Mouse (Mus musculus): Measurements from ENCODE around the gene L3hypdh.

Gene L3hypdh

GRCm38 (mm10) chr12:72085329-72086165 lies at the start of gene L3hypdh, which contains the start of gene Jkamp:
TSS of gene L3hypdh (minus strand) at chr12:72085439.
TSS of gene Jkamp (plus strand) at chr12:72085589.
- DNase-seq (ENCODE audit: low read depth, low spot score) = peak; percentile 100

DNA sequence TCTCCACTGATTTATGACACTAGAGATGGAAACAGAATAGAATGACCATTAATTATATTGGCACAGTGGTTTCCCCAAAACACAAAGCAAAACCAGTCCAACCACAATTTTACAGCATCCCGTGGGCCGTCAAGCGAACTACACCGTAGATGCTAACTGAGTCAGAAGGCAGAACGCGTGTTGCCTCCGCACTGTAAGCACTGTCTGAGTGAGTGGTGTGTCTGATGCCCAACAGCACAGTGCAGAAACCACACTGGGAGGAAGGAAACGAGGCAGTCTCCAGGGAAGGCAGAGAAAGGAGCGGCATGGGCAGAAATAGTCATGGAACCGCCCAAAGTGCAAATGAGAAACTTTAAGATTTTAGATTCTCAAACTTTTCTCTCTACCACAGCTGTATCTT lies 44.0 kb upstream of the L3hypdh start:
- no peak for DNase-seq (ENCODE audit: low read depth, low spot score)

DNA sequence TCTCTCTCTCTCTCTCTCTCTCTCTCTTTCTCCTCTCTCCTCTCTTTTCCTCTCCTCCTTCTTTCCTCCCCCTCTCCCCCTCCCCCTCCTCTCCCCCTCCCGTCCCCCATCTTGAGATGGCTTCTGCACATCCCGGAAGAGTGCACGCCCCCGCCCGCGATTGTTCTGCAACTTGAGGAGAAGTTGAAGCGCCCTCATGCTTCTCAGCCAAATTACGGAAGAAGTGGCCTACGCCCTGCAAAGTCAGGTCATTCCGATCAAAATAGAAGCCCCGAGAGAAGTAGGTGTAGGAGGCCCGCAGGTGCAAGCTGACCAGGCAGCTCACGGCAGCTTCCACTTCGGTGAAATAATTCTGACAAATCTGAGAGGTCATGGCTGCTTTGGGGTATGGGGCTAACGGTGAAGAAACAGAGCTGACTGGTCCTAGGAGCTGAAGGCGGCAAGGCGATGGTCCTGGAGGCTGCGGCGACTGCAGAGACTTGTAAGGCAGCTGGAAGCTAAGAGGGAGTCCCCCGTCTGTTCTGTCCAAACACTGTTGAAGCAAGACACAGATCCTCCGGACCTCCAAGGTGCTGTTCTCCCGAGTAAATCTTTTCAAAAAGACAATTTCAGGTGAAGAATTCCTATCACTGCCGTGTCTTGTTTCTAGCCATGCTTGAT lies 30.6 kb upstream of the L3hypdh start:
- peak; percentile 12 for DNase-seq (ENCODE audit: low read depth, low spot score)

GRCm38 (mm10) chr12:72115126-72115525 lies 29.9 kb upstream of the L3hypdh start:
- no peak for DNase-seq (ENCODE audit: low read depth, low spot score)

DNA sequence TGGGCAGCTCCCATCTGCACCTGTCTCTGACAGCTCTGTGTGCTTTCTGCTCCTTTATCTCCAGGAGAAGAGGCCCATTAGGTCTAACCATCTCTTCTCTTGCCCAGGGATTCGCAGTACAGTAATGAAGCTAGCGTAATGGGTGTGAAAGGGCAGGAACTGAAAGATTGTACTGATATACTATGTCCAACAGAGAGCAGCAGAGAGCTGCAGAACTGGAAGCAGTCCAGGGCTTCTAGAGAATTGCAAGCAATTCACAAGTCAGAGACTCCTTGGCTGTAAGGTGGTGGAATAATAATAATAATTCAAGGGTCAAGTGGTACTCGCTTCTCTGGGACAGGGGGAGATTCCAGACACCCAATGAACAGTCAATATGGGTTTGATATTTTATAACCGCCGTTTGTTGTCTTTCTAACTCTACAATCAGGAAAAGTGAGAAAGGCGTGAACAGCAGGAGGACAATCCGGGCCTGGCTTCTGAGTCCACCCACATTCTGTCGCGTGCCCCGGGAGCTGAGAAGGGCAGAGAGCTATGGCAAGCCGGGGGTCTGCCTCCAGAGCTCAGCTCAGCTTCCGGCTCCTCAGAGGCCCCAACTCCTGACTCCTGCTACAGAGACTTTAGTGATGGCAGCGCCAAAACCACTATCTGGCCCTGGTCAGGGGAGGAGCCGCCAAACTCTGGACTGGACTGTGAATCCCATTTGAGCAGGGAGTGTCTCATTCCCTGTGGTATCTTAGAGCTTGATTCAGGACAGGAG lies 19.5 kb upstream of the L3hypdh start:
- DNase-seq (ENCODE audit: low read depth, low spot score) = peak; percentile 72

DNA sequence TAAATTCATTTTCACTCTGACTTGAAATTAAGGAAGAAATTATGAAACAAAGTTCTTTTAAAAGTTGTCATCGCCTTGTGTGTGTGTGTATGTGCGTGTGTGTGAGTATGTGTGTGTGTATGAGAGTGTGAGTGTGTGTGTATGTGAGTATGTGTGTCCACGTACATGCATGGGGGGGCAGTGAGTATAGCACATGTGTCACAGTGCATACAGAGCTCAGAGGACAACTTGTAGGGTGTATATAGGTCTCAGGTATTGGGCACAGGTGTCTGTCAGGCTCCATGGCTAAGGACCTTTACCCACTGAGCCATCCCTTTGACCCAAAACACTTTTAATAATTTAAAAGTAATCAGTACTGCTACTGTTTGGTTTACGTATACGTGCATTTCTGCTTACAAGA lies 18.8 kb upstream of the L3hypdh start:
- DNase-seq (ENCODE audit: low read depth, low spot score) = no peak

GRCm38 (mm10) chr12:72102776-72103175 lies 17.5 kb upstream of the L3hypdh start:
- DNase-seq (ENCODE audit: low read depth, low spot score) = no peak

DNA sequence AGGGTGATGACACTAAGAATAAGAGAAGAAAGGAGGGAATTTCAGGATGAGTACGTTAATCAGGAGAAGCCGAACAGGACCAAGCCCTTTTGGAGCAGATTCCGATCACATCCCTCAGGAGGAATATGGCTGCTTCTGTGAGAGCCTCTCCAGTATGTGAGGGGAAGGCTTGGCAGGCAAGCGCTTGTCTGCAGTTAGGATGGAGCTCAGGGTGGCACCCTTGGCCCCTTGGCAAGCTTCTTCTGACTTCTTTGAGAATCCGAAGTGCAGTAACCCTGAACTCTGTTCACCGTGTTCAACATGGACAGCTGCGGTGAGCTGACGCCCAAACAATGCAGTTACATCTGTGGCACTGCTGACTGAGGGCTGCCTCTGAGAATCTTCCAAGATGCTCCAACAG lies 11.7 kb upstream of the L3hypdh start:
- DNase-seq (ENCODE audit: low read depth, low spot score) = no peak

GRCm38 (mm10) chr12:72089802-72090201 lies 4.6 kb upstream of the L3hypdh start:
- no peak for DNase-seq (ENCODE audit: low read depth, low spot score)

DNA sequence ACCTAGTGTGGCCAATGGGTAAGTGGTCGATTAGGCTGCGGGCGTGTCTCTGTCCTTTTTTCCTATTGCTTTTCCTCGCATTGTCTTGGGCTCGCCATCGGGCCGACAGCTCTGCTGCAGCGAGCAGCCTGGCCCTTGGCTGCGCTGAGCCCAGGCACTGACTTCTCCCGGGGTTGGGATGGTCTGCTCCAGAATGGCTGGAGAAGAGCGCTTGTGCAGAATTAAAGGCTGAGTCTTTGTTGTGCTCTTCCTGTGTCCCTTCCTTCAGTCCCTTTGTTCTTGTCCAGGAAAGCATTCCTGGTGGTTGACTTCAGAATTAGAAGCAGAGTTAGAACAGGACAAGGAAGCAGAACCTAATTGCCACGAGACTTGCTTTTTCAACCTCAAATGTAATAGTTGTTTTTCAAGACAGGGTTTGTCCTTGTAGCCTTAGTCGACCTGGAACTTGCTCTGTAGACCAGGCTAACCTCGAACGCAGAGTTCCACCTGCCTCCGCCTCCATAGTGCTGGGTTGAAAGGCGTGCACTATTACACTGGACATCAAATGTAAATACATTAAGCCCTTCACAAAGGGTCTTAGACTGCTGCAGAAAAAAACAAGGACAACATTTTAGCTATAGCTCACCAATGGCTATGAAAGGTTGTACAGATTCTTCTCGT lies 1.1 kb upstream of the L3hypdh start:
- no peak for DNase-seq (ENCODE audit: low read depth, low spot score)

DNA sequence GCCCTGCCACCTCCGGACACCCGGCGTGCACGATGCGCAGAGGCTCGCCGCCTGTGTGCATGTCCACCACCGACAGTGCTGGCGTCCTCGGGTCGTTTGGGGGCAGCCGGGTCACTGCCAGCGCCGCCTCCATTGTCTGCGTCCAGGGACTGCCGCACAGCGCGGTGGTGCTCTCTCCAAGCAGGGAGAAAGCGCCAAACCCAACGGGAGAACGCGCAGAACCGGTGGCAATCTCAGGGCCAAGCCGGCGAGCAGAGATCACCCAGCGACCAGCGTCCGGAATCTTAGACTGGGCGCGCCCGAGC lies 263 bp downstream of the L3hypdh start:
- DNase-seq (ENCODE audit: low read depth, low spot score) = no peak

GRCm38 (mm10) chr12:72084261-72085023 lies 797 bp downstream of the L3hypdh start:
- DNase-seq (ENCODE audit: low read depth, low spot score) = no peak

- DNase-seq (ENCODE audit: low read depth, low spot score) = no peak
These were observed 2.0 kb downstream of the L3hypdh start for GRCm38 (mm10) chr12:72083265-72083664.

- peak; percentile 9 for DNase-seq (ENCODE audit: low read depth, low spot score)
These were observed 2.9 kb downstream of the L3hypdh start for GRCm38 (mm10) chr12:72082370-72082769.

- no peak for DNase-seq (ENCODE audit: low read depth, low spot score)
These were observed 3.3 kb downstream of the L3hypdh start for GRCm38 (mm10) chr12:72081961-72082360.

DNA sequence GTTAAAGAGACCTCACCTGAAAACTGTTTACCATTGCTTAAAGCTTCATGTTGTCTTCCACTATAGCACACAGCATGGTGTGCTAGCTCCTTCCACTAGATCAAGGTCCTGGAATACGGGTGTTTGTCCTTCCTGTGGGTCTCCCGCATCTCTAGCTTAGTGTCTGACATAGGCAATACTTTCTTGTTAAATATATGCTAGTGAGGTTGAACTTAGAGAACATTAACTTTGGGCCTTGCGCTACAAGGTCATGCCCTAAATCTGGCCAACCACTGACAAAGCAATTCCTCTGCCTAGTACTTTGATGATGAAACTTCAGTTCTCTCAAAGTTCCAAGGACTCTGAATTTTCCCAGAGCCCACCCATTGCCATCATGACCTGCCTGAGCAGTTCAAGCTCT lies 7.0 kb downstream of the L3hypdh start:
- no peak for DNase-seq (ENCODE audit: low read depth, low spot score)

DNA sequence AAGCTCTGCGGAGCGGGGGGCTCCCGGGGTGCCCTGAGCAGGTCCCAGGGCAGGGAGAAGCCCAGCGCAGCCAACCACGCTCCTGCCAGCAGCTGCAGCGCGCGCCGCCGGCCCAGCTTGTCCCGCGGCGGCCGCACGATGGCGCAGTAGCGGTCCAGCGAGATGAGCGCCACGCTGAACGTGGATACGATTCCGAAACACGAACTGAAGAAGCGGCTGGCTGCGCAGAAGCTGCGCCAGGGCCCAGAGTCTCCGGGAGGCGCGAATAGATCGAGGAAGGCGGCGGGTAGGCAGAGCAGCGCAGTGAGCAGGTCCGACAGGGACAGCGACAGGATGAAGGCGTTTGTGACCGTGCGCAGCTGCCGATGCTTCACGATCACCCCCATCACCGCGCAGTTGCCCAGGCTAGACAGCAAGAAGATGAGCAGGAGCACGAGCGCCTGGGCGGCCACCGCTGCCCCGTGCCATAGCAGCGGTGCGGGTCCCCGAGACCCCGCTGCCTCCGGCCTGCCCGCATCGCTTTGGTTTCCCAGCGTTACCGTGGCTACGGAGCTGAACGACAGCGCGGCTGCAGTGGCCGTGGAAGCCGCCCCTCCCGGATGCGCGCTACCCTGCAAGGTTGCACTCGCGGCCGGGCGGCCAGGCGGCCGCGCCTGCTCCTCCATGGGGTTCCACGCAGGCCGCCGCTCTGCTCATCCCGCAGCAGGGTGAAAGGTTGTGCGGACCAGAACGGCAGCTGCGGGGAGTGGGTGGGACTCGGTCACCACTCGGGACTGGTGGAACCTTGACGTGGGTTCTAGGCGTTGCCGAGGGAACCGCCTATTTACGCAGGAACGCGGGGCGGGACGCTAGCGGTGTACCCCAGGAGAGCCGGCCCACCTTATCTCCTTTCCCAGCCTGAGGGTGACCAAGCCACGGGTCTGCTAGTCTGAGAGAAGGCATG lies 14.6 kb downstream of the L3hypdh start, which contains the start of gene Gpr135:
Gene Gpr135, minus strand, starts transcription at position 799 of the 943 bp plus-strand sequence.
- peak; percentile 88 for DNase-seq (ENCODE audit: low read depth, low spot score)

GRCm38 (mm10) chr12:72069626-72070326 lies 15.5 kb downstream of the L3hypdh start:
- DNase-seq (ENCODE audit: low read depth, low spot score) = no peak

DNA sequence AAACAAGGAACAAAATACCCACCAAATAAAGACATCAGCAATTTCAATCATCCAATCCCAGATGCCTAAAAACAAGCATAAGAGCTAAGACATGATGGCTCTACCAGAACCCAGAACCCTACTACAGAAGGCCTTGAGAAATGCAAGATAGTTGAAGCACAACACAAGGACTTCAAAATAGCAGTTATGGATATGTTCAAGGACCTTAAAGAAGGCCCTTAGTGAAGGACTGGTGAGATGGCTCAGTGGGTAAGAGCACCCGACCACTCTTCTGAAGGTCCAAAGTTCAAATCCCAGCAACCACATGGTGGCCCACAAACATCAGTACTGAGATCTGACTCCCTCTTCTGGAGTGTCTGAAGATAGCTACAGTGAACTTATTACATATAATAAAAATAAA lies 27.5 kb downstream of the L3hypdh start:
- no peak for DNase-seq (ENCODE audit: low read depth, low spot score)

Measured in CD4-positive, CD25-positive, alpha-beta regulatory T cell, adult 2 months (primary cell).